Mouse (Mus musculus): ENCODE data around the gene Adamts20. TPM values are rescaled to one million over a fixed set of nuclear protein-coding genes. Genes with fewer than 3 reads are reported as not detected.

Gene Adamts20
- polyA plus RNA-seq, 1 experiment from 2014 or later: 8.4 TPM

GRCm38 (mm10) chr15:94480248-94480647, 15.0 kb upstream of the Adamts20 start:
- Histone ChIP-seq H3K36me3 (ENCODE audit: control insufficient read depth, insufficient read depth, low read length) (no peaks in the 10 kb centered on the region), H3K4me3 (ENCODE audit: low read depth, low read length) (no peak overlapping the region), H3K9me3 (ENCODE audit: control insufficient read depth, low read length) (no peaks in the 10 kb centered on the region), H3K27ac (replicated peaks; ENCODE audit: low read depth, low read length) (peak overlapping the region; percentile 41; the same call in 1 of the 2 replicates), H3K4me1 (ENCODE audit: control insufficient read depth, insufficient read depth, low read length) (peaks cover 17% of the 10 kb centered on the region), H3K4me2 (ENCODE audit: low read depth, low read length) (no peak overlapping the region), H3K9ac (ENCODE audit: low read depth, low read length) (no peak overlapping the region), H3K27me3 (replicated peaks; ENCODE audit: control insufficient read depth, insufficient read depth, low read length) (no peaks in the 10 kb centered on the region)
- WGBS: 82% methylated on average over 5 of the region's 5 CpGs
- ATAC-seq (ENCODE audit: low read depth) (no peak), DNase-seq (ENCODE audit: low spot score) (no peak)

DNA sequence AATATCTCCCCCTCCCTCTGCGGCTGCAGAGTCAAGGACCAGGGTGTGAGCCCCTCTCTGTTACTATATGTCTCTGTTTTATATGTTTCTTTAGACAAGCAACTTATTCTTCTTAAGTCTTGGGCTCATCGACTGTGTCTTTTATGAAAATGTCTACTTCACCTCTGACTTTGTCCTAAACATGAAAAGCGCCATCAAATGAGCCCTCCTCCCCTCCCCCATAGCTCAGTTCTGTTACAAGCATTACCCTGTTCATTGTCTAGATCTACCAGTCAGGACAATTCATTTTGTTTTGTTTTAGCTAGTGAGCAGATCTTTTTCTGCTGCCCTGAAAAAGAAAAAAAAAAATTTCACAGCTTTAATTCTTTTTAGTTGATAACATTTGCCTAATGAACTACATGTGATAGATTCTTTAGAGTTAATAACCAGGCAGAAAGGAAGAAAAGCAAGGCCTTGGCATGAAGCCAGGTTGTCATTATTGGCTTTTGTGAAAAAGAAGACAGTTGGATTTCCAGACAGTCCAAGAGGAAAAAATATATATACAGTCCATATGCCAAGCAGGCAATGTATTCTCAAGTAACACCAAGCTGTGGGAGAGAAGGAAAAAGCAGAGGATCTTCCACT, 14.4 kb upstream of the Adamts20 start:
- 57% methylated on average over 3 of the region's 3 CpGs for WGBS

GRCm38 (mm10) chr15:94478706-94479105, 13.5 kb upstream of the Adamts20 start:
- no peaks in the 10 kb centered on the region for H3K9me3 ChIP-seq (ENCODE audit: control insufficient read depth, low read length)
- DNase-seq (ENCODE audit: low spot score): peak; percentile 21
- 24% methylated on average over 13 of the region's 13 CpGs for WGBS
- ATAC-seq (ENCODE audit: low read depth): no peak
- no peaks in the 10 kb centered on the region for H3K27me3 ChIP-seq (replicated peaks; ENCODE audit: control insufficient read depth, insufficient read depth, low read length)
- H3K4me1 ChIP-seq (ENCODE audit: control insufficient read depth, insufficient read depth, low read length): peaks cover 17% of the 10 kb centered on the region
- no peaks in the 10 kb centered on the region for H3K36me3 ChIP-seq (ENCODE audit: control insufficient read depth, insufficient read depth, low read length)
- no peak overlapping the region for H3K4me3 ChIP-seq (ENCODE audit: low read depth, low read length)
- H3K4me2 ChIP-seq (ENCODE audit: low read depth, low read length): no peak overlapping the region
- H3K27ac ChIP-seq (replicated peaks; ENCODE audit: low read depth, low read length): peak overlapping the region; percentile 17; the same call in 1 of the 2 replicates
- H3K9ac ChIP-seq (ENCODE audit: low read depth, low read length): no peak overlapping the region

More for the DNA sequence above, 14.4 kb upstream of the Adamts20 start:
- H3K27me3 ChIP-seq (replicated peaks; ENCODE audit: control insufficient read depth, insufficient read depth, low read length): no peaks in the 10 kb centered on the region
- H3K27ac ChIP-seq (replicated peaks; ENCODE audit: low read depth, low read length): peak overlapping the region; percentile 41
- H3K4me3 ChIP-seq (ENCODE audit: low read depth, low read length): no peak overlapping the region
- H3K36me3 ChIP-seq (ENCODE audit: control insufficient read depth, insufficient read depth, low read length): no peaks in the 10 kb centered on the region
- no peak overlapping the region for H3K4me2 ChIP-seq (ENCODE audit: low read depth, low read length)
- DNase-seq (ENCODE audit: low spot score): peak; percentile 41
- ATAC-seq (ENCODE audit: low read depth): no peak
- H3K9me3 ChIP-seq (ENCODE audit: control insufficient read depth, low read length): no peaks in the 10 kb centered on the region
- no peak overlapping the region for H3K9ac ChIP-seq (ENCODE audit: low read depth, low read length)
- H3K4me1 ChIP-seq (ENCODE audit: control insufficient read depth, insufficient read depth, low read length): peaks cover 17% of the 10 kb centered on the region

DNA sequence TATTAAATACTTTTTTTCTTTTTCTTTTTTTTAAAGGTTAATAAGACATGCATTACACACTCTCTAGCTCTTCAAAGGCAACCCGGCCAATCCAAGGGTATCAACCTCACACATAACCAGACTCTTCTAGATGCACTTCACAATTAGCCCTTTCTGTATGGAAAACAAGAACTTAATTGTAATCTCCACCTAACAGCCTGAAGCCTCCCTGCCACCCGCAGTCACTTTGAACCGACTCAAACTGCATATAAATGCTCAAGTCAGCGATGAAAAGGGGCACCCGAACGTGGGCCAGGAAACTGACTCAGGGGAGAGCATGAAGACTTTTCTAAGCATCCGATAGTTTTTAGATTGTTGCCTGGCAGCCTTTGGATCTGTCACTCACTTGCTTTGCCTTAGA, 12.1 kb upstream of the Adamts20 start:
- Histone ChIP-seq H3K27ac (replicated peaks; ENCODE audit: low read depth, low read length) (no peak overlapping the region), H3K9me3 (ENCODE audit: control insufficient read depth, low read length) (no peaks in the 10 kb centered on the region), H3K36me3 (ENCODE audit: control insufficient read depth, insufficient read depth, low read length) (no peaks in the 10 kb centered on the region), H3K4me2 (ENCODE audit: low read depth, low read length) (no peak overlapping the region), H3K4me1 (ENCODE audit: control insufficient read depth, insufficient read depth, low read length) (peaks cover 17% of the 10 kb centered on the region), H3K27me3 (replicated peaks; ENCODE audit: control insufficient read depth, insufficient read depth, low read length) (no peaks in the 10 kb centered on the region), H3K9ac (ENCODE audit: low read depth, low read length) (no peak overlapping the region), H3K4me3 (ENCODE audit: low read depth, low read length) (no peak overlapping the region)
- DNase-seq (ENCODE audit: low spot score): no peak
- no peak for ATAC-seq (ENCODE audit: low read depth)
- 33% methylated on average over 7 of the region's 7 CpGs for WGBS

DNA sequence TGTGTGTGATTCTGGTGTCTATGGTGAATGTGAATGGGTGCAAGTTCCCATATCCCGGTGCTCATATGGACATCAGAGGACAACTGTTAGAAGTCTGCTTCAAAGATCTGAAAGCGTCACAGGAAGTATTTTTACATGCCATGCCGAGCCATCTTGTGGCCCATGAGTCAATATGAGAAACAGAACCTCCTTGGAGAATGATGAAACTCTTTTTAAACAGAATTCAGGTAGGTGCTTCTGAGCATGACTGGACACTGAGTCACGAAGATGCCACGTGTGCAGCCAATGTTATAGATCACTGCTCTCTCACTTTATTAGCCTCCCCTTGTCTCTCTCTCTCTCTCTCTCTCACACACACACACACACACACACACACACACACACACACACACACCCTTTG, 10.8 kb upstream of the Adamts20 start:
- 76% methylated on average over 5 of the region's 5 CpGs for WGBS
- Histone ChIP-seq H3K4me2 (ENCODE audit: low read depth, low read length) (no peak overlapping the region), H3K36me3 (ENCODE audit: control insufficient read depth, insufficient read depth, low read length) (no peaks in the 10 kb centered on the region), H3K4me3 (ENCODE audit: low read depth, low read length) (no peak overlapping the region), H3K9ac (ENCODE audit: low read depth, low read length) (no peak overlapping the region), H3K4me1 (ENCODE audit: control insufficient read depth, insufficient read depth, low read length) (peaks cover 17% of the 10 kb centered on the region), H3K27ac (replicated peaks; ENCODE audit: low read depth, low read length) (no peak overlapping the region), H3K9me3 (ENCODE audit: control insufficient read depth, low read length) (no peaks in the 10 kb centered on the region), H3K27me3 (replicated peaks; ENCODE audit: control insufficient read depth, insufficient read depth, low read length) (no peaks in the 10 kb centered on the region)
- ATAC-seq (ENCODE audit: low read depth) (no peak), DNase-seq (ENCODE audit: low spot score) (no peak)

DNA sequence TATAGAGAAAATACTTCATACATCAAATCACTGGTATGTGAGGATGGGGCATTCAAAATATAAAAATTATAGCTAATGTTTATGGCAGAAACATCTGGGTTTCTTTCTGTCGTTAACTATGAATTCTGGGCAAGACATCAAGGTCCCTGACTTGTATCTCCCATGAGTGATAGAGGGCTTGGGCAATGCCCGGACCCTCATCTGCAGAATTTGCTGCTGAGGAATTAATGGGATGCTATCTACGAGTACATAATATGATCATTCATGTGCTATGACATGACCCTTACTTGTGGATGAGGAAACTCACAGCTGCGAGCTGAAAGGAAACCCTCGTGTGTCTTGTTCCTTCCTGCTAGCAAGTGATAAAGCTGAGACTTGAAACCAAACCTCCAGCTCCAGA, 5.1 kb upstream of the Adamts20 start:
- DNase-seq (ENCODE audit: low spot score) (no peak), ATAC-seq (ENCODE audit: low read depth) (no peak)
- H3K27ac ChIP-seq (replicated peaks; ENCODE audit: low read depth, low read length): no peak overlapping the region
- WGBS: 74% methylated on average over 5 of the region's 5 CpGs
- H3K4me3 ChIP-seq (ENCODE audit: low read depth, low read length): no peak overlapping the region
- no peak overlapping the region for H3K4me2 ChIP-seq (ENCODE audit: low read depth, low read length)
- no peaks in the 10 kb centered on the region for H3K9me3 ChIP-seq (ENCODE audit: control insufficient read depth, low read length)
- no peaks in the 10 kb centered on the region for H3K36me3 ChIP-seq (ENCODE audit: control insufficient read depth, insufficient read depth, low read length)
- no peak overlapping the region for H3K9ac ChIP-seq (ENCODE audit: low read depth, low read length)
- no peaks in the 10 kb centered on the region for H3K27me3 ChIP-seq (replicated peaks; ENCODE audit: control insufficient read depth, insufficient read depth, low read length)
- no peaks in the 10 kb centered on the region for H3K4me1 ChIP-seq (ENCODE audit: control insufficient read depth, insufficient read depth, low read length)

- H3K36me3 ChIP-seq (ENCODE audit: control insufficient read depth, insufficient read depth, low read length): no peaks in the 10 kb centered on the region
Observed at GRCm38 (mm10) chr15:94464881-94465280, 337 bp downstream of the Adamts20 start.

DNA sequence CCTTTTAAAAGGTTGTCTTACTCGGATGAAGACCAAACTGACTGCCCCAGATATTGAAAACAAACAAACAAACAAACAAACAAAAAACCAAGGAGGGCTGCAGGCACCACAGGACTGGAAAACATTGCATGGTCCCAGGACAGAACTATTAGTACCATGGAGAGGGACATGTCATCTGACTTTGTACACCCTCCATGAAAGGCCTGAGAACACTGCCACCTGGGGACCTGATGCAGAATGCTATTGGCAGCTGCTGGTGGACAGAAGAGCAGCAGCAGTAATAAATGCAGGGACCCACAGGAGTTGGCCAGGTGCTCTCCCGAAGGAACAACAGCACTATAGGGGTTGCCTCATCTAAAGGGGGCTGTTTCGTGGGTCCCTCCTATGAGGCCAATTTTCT, 2.0 kb downstream of the Adamts20 start:
- no peak for ATAC-seq (ENCODE audit: low read depth)
- Histone ChIP-seq H3K9ac (ENCODE audit: low read depth, low read length) (no peak overlapping the region), H3K36me3 (ENCODE audit: control insufficient read depth, insufficient read depth, low read length) (no peaks in the 10 kb centered on the region), H3K4me3 (ENCODE audit: low read depth, low read length) (no peak overlapping the region), H3K27me3 (replicated peaks; ENCODE audit: control insufficient read depth, insufficient read depth, low read length) (no peaks in the 10 kb centered on the region), H3K9me3 (ENCODE audit: control insufficient read depth, low read length) (no peaks in the 10 kb centered on the region), H3K4me1 (ENCODE audit: control insufficient read depth, insufficient read depth, low read length) (no peaks in the 10 kb centered on the region; the same call in 1 of the 2 replicates), H3K4me2 (ENCODE audit: low read depth, low read length) (no peak overlapping the region), H3K27ac (replicated peaks; ENCODE audit: low read depth, low read length) (no peak overlapping the region)
- peak; percentile 61 for DNase-seq (ENCODE audit: low spot score)
- WGBS: 68% methylated on average over 3 of the region's 3 CpGs

More at GRCm38 (mm10) chr15:94464881-94465280, 337 bp downstream of the Adamts20 start:
- Histone ChIP-seq H3K9me3 (ENCODE audit: control insufficient read depth, low read length) (no peaks in the 10 kb centered on the region), H3K27ac (replicated peaks; ENCODE audit: low read depth, low read length) (no peak overlapping the region), H3K4me1 (ENCODE audit: control insufficient read depth, insufficient read depth, low read length) (no peaks in the 10 kb centered on the region; the same call in 1 of the 2 replicates), H3K9ac (ENCODE audit: low read depth, low read length) (no peak overlapping the region), H3K27me3 (replicated peaks; ENCODE audit: control insufficient read depth, insufficient read depth, low read length) (no peaks in the 10 kb centered on the region), H3K4me3 (ENCODE audit: low read depth, low read length) (no peak overlapping the region), H3K4me2 (ENCODE audit: low read depth, low read length) (no peak overlapping the region)
- WGBS: 81% methylated on average over 14 of the region's 14 CpGs
- ATAC-seq (ENCODE audit: low read depth) (no peak), DNase-seq (ENCODE audit: low spot score) (no peak)

DNA sequence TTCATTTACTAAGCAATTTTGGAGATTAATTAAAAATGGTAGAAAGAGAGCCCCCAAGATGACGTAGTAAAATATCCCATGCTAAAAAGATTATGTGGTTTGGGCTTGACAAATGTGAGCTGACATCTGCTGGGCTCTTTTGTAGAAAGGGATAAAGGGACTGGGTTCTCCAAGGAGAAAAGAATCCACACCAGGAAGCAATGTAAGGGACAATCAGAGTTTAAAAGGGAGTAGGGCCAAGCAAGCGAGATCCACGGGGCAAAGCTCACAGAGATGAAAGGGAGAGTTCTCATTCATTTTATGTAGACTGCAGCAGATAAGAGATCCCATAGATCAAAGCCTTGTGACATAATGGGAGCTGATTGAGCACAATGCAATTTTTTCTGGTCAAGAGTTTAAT, 3.0 kb downstream of the Adamts20 start:
- DNase-seq (ENCODE audit: low spot score) (no peak), ATAC-seq (ENCODE audit: low read depth) (no peak)
- Histone ChIP-seq H3K36me3 (ENCODE audit: control insufficient read depth, insufficient read depth, low read length) (no peaks in the 10 kb centered on the region), H3K9ac (ENCODE audit: low read depth, low read length) (no peak overlapping the region), H3K27me3 (replicated peaks; ENCODE audit: control insufficient read depth, insufficient read depth, low read length) (no peaks in the 10 kb centered on the region), H3K27ac (replicated peaks; ENCODE audit: low read depth, low read length) (no peak overlapping the region), H3K9me3 (ENCODE audit: control insufficient read depth, low read length) (no peaks in the 10 kb centered on the region), H3K4me3 (ENCODE audit: low read depth, low read length) (no peak overlapping the region), H3K4me2 (ENCODE audit: low read depth, low read length) (no peak overlapping the region), H3K4me1 (ENCODE audit: control insufficient read depth, insufficient read depth, low read length) (peaks cover 6% of the 10 kb centered on the region; the same call in 1 of the 2 replicates)
- 35% methylated on average over 3 of the region's 3 CpGs for WGBS
